Mouse (Mus musculus): ENCODE results near the gene 1700020A23Rik.

1700020A23Rik gene

GRCm38 (mm10) chr2:130411558-130412495 is 6.8 kb downstream of the 1700020A23Rik start:
- peak; percentile 66 for DNase-seq (ENCODE audit: low read depth, low spot score)

DNA sequence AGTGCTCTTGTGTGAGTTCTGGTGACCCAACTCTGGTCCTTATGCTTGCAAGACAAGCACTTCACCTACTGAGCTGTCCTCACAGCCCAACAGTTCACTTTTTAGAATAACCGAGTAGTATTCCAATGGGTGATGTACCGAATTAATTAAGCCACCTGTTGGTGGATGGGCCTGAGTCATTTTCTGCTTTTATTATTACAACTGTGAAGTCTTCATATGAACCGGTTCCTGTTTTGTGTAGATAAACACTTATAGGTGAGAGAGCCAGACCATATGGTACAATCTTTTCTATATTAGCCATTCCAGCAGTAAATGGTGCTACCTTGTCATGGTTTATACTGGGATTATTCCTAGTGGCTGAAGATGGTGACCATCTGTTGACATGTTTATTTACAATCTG is 7.7 kb downstream of the 1700020A23Rik start:
- no peak for DNase-seq (ENCODE audit: low read depth, low spot score)

GRCm38 (mm10) chr2:130414094-130414856 is 9.2 kb downstream of the 1700020A23Rik start:
- DNase-seq (ENCODE audit: low read depth, low spot score): no peak

DNA sequence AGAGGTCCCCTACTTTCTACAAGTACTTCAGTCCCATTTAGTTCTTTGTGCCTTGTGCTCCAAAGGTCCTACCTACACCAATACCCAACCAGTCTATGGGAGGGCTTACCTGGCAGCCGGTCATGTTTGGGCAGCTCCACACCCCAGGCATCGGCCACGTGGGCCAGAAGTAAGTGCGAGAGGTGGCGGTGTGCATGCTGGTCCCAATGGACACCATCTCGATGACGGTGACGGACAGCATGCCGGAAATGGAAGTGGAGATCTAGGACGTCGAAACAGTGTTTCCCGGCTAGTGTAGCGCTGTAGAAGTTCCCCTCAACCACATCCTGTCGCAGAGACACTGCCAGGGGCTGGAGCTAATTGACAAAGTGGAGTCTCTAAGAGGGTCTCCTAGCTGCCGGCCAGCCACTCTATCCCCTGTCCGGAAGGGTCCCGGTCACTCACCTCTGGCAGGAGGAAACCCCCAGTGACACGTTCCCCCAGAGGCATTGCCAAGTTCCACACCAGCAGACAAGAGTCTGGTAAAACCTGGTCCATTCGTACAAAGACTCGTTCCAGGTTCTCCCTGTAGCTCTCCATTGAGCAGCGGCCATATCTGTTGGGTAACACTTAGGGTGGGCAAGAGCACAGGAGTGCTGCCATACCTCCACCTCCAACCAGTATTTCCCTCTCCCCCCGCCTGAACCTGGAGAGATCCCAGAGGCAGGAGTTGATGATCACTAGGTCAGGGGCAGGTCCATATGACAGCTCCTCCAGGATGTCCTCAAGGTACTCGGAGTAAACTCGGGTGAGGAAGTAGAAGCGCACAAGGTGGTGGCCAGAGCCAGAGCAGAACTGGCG is 16.9 kb downstream of the 1700020A23Rik start:
- DNase-seq (ENCODE audit: low read depth, low spot score): no peak

DNA sequence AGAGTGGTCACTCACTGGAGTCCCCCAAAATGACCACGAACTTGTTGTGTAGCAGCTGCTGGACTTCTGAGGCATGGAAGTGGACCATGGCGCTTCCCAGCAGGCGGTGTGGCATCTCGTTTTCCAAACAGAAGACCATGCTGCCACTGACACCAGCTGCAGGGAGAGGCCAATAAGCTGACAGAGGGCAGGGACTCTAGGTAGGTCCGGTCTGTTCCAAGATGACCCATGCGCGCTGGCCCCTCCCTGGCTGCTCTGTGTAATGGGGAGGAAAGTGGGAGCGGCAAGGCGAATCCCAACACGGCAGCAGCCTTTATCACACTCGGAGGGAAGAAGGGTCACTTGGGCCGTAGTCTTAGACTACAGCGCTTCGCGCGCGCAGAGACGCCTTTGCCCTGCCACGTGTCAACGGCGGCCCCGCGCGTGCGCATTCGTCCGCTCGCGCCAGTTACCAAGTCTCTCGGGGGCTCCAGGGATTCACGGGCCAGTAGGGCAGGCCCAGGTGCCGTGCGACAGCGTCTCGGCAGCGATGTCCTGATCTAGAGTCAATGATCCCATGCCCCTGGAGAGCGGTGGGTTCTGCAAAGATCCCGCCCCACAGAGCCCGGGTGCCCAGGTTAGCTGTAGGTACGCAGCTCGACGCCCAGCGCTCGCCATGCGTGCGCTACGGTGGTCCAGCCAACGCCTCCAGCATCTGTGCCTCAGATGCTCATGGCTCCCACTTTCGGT is 18.5 kb downstream of the 1700020A23Rik start:
- DNase-seq (ENCODE audit: low read depth, low spot score): peak; percentile 70

DNA sequence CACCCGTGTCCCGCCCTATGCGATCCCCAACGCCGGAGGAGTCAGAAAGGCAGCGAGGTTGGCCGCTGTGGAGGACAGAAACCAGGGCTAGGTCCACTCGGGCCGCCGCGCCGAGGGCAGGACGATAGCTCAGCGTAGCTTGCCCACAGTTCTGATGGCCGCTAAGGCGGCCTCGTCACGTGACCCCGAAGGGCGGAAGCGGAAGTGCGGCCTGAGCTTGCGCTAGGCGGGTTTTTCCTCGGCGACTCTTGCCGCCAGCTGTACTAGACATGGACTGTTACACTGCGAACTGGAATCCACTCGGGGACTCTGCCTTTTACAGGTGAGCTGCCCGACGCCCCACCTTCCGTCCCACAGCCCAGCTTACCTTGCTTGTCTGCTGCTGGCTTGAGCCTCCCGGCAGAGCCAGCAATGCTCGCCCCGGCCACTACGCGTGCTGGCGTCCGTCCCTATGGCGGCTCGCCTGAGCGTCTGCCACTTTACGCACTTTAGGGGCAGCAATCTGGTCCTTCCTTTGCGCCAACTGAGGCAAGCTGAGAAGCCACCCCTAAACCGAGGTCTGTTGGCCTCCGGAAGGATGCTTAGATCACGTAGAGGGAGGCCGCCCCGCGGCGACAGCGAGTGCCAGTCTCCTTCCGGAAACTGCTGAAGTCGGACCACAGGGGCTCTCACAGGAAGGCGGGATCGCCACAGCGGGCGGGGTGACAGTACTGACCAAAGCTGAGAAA is 19.2 kb downstream of the 1700020A23Rik start, which contains the start of the genes Vps16 and Pced1a:
Gene Vps16, plus strand, starts transcription at position 214 of the 728 bp plus-strand sequence.
Gene Pced1a, minus strand, starts transcription at position 576 of the 728 bp plus-strand sequence.
- DNase-seq (ENCODE audit: low read depth, low spot score): peak; percentile 88

DNA sequence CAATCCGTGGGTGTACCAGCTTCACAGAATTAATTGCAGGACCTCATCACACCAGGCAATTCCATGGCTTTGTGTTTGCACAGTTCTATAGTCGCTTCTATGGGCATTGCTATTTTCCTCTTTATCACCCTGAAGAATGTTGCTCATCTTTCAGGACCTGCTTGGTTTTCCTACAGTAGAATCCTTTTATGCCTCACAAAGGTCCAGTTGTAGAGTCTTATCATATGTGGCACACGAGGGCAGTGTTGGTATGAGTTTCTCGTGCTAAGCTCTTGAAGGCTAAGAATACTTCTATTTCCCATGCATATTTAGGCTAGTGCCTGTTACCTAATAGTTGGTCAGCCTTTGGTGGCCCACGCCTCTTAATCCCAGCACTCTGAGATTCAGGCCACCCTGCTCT is 20.1 kb downstream of the 1700020A23Rik start:
- DNase-seq (ENCODE audit: low read depth, low spot score): no peak

DNA sequence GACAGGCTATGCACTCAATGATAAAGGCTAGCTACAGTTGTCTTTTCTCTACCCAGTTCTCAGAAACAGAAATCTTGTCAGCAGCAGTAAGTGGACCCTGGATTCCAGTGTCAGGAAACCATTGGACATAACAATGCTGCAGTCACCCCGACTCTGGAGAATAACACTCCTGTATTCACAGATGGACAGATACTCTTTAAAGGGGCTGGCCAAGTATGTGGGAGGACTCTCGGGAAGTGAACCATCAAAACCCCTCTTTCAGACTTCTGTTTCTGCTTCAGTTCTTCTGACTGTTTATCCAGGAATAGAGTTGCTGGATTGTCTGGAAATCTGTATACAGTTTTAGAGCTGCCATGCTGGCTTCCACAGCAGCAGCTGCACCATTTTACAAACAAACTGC is 24.8 kb downstream of the 1700020A23Rik start:
- no peak for DNase-seq (ENCODE audit: low read depth, low spot score)

DNA sequence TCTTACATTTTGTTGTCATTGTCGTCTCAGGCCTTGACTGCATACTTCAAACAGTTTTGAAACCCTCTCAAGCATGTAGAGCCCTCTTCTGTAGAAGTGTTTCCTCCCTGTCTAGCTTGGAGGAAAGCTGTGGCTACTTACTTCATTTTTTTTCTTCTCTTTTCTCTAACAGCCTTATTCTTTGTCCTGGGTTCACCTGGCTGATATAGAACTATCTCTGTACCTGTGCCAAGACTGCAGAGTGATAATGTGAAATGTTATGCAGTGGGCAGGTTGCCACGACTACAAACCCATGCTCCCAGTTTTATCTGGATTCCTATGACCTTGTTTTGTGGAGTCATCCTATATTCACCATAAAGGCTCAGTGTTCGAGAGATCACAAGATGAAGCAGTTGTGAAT is 25.4 kb downstream of the 1700020A23Rik start:
- no peak for DNase-seq (ENCODE audit: low read depth, low spot score)

GRCm38 (mm10) chr2:130432157-130432556 is 27.1 kb downstream of the 1700020A23Rik start:
- DNase-seq (ENCODE audit: low read depth, low spot score): no peak

GRCm38 (mm10) chr2:130433152-130433551 is 28.1 kb downstream of the 1700020A23Rik start:
- no peak for DNase-seq (ENCODE audit: low read depth, low spot score)

GRCm38 (mm10) chr2:130436769-130437168 is 31.7 kb downstream of the 1700020A23Rik start:
- no peak for DNase-seq (ENCODE audit: low read depth, low spot score)

DNA sequence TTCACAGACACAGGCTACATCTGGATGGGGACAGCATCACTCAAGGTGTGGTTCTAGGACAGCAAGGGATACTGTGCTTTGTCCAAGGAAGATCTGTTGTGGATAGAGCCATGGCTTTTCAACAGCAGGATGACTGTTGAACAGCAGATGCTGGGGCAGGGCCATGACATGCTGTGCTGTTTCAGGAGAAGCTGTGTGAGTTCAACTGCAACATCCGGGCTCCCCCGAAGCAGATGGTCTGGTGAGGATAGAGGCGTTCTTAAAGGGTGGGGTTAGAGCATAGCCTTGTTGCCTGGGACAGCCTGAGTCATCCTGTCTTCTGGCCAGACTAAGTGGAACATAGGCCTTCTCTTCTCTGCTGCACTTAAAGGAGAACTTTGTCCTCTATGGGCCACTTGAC is 33.8 kb downstream of the 1700020A23Rik start:
- no peak for DNase-seq (ENCODE audit: low read depth, low spot score)

DNA sequence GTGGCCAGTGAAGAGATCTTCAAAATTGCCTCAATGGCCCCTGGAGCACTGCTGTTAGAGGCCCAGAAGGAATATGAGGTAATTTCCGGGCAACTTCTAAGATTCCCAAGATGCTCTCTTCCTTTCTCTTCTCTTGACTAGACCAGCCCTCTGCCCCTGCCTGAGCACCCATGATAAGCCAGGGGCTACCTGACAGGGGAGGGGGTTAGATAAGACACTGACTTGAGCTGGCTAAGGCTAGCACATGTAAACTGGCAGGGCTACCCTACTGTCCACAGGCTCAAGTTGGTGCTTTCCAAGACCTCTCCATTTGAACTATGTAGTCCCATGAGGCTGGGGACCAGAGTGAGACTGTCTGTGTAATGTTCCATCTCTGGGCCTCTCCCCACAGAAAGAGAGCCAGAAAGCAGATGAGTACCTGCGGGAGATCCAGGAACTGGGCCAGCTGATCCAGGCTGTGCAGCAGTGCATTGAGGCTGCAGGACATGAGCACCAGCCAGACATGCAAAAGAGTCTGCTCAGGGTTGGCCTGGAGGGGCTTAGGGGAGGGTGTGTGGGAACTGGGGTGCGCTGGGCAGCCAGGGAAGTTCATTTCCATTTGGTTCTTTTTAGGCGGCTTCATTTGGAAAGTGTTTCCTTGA is 34.9 kb downstream of the 1700020A23Rik start:
- DNase-seq (ENCODE audit: low read depth, low spot score): no peak

GRCm38 (mm10) chr2:130442162-130442561 is 37.1 kb downstream of the 1700020A23Rik start:
- no peak for DNase-seq (ENCODE audit: low read depth, low spot score)

DNA sequence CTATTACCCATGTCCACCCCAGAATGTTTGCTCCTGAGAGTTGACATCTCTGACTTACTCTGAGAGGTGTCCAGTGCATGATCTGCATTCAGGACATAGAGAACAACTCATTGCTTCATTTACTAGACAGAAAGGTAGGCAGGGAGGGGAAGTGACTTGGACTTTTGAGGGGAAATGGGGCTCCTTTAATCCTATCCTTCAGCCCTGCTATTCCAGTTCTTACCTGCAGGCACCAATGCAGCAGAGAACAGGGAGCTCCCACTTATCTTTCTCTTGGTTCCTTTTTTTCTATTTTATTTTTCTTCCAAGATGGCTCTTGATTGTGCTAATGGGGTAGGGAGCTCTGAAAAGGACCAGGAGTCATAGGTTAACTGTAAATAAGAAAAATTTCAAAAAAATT is 43.4 kb downstream of the 1700020A23Rik start:
- no peak for DNase-seq (ENCODE audit: low read depth, low spot score)

DNA sequence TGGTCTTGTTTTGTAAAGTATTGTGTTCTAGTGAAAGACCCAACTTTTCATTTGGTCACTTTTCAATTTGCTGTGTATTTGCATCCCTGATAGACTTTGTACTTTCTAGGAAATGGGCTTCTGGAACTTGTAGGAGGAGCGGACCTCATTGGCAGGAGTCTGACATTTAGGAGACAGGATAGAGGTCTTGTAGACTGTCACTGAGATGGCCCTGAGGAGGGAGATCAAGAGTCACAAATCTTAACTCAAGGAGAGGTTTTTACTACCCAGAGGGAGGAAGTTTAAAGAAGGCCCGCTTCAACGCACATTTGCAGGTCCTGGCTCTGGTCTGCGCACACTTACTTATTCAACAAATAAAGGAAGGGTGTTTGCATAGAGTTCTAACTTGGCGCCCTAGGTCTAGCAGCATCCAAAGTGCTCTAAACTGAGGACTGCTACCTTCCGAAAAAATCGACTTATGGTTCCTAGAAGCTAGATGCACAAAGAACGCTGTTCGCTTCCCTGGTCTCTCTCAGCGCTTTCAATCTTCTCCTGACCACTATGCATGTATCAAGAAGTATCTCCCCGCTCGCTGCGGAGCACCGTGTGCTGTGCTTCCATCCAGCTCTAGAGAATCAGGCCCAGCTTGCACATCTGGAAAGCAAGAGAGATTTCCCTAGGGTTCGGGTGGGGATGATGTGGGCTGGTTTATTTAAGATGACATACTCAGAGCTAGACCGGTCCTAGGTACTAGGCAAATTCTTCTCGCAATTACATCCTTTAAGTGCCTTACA is 44.1 kb downstream of the 1700020A23Rik start:
- DNase-seq (ENCODE audit: low read depth, low spot score): peak; percentile 13

- DNase-seq (ENCODE audit: low read depth, low spot score): peak; percentile 84
Measured at GRCm38 (mm10) chr2:130449794-130450433, 44.9 kb downstream of the 1700020A23Rik start, which contains the start of gene Ptpra. Gene Ptpra, plus strand, starts transcription at chr2:130450278.

Measured in embryo, embryonic 11.5 days (tissue).